Mouse (Mus musculus): Measurements from ENCODE around the gene Olfr1431.
"Not testable (repeated sequence)": the region's sequence is repeated elsewhere in the genome, so short reads cannot be mapped to it uniquely, and the experiment has no call there.

The Olfr1431 gene

DNA sequence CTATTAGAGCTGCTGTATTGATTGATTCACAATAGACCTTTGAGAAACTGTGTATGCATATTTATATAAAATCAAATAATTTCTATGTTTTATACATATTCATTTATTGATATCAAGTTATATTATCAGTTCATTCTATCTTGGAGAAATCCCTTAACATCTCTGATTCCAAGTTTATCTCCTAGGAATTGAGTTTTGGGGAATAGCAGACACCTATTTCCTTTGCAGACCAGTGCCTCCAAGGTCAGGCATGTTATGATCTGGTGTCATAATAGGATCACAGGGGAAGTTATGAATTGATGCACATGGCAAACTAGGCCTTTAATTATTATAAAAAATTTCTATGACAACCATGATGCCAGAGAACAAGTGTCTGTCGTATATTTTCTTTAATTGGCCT lies at the start of gene Olfr1431:
Gene Olfr1431, plus strand, starts transcription at position 301 of the 400 bp plus-strand sequence.
- ChIA-PET CTCF (no interaction called here), POLR2A (no interaction called here)

DNA sequence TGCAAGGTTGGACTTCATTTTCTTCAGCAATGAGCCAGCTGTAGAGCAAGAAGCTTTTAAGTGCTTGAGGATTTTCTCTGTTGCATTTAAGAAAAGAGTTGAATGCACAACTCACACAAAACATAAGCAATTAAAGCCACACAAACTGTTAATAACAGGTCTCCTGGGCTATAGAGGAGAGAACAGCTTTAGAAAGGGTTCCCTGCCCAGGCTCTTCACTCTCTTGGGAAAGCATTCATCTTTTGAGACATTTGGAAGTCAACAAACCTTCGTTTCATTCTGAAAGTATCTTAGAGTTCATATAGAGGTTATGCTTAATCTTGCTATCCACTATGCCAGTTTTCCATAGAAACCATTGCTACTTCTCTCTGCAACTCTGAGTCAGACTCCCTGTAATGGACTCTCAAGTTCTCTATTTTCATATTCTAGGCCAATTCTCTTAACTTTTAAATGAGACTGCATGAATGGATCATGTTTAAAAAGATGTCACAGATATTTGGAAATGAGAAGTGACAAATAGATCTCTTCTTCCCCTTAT lies 30.3 kb upstream of the Olfr1431 start, which contains the start of gene Olfr1555-ps1:
Gene Olfr1555-ps1, minus strand, starts transcription at position 51 of the 538 bp plus-strand sequence.
- CTCF ChIA-PET, POLR2A ChIA-PET: not testable (repeated sequence)

DNA sequence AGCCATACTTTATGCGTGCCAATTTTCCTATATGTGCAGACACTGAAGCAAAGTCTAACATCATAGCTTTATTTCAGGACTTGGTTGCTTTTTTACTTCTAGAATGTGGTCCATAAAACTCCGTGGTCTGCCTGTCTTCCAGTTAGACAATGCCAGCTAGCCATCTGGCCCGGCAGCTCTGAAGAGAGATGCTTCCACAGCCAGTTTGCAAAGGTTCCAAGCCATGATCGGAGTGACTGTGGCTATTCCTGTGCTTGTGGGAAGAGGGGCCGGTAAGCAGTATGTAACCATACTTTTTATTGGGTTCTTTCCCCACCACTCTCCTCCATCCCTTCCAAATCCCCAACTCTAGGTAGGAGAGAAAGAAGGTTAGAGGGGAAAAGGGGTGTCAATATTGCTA lies 25.0 kb upstream of the Olfr1431 start:
- CTCF ChIA-PET, POLR2A ChIA-PET: not testable (repeated sequence)

- CTCF ChIA-PET, POLR2A ChIA-PET: not testable (repeated sequence)
Measured at GRCm38 (mm10) chr19:12199076-12199475, 1.4 kb upstream of the Olfr1431 start.

GRCm38 (mm10) chr19:12232496-12232895 lies 32.1 kb downstream of the Olfr1431 start, which contains the start of gene Olfr1432:
Gene Olfr1432, minus strand, starts transcription at chr19:12232596.
- POLR2A ChIA-PET, CTCF ChIA-PET: not testable (repeated sequence)

DNA sequence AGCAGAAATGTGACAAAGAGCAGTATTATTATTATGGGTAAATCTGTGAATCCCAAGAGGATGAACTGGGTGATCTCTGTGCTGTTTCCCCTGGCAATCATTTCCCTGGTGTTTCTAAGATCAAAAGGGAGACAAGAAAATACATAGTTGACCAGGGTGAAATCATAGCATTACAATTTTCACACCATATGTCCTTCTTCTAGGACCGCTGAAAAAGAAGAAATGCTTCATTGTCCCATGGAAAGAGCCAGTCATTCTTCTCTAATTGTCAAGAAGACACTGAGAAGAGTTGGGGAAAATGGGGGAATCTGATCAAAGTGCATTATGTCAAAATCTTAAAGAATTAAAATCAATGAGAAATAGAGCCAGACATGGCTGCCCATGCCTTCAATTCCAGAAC lies 41.1 kb downstream of the Olfr1431 start, which contains the start of gene Olfr262:
Gene Olfr262, minus strand, starts transcription at position 101 of the 400 bp plus-strand sequence.
- ChIA-PET CTCF (interaction anchor here in 1 of 4 experiments (0.7 kb wide), 1 partner anchor 35 kb away, joined by 3 read pairs; no protein-coding TSS in a partner anchor), POLR2A (no interaction called here)

DNA sequence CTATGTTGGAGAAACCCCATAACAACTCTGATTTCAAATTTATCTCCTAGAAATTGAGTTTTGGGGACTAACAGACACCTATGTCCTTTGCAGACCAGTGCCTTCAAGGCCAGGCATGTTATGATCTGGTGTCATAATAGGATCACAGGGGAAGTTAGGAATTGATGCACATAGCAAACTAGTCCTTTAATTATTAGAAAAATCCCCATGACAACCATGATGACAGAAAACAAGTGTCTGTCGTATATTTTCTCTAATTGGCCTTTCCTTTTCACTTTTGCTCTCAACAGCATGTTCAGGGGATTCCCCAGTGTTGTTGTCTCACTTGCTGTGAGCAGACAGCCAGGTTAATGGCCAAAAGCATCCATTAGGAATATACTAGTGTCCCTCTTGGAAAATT lies 60.3 kb downstream of the Olfr1431 start, which contains the start of gene Olfr235:
Gene Olfr235, plus strand, starts transcription at position 301 of the 400 bp plus-strand sequence.
- CTCF ChIA-PET: no interaction called here
- POLR2A ChIA-PET: no interaction called here
